Mouse (Mus musculus): ENCODE measurements around the gene Plxnb1. TPM values are rescaled to one million over a fixed set of nuclear protein-coding genes. Genes with fewer than 3 reads are reported as not detected.
A peak's percentile ranks its signal among the peaks of the same experiment; 100 is the strongest.

The Plxnb1 gene
- total and polyA plus RNA-seq, 3 experiments: under 0.01 TPM; not detected in 2

GRCm38 (mm10) chr9:109125481-109125880, 30.3 kb downstream of the Plxnb1 start:
- dilution Hi-C loops (cut with MboI; ENCODE audit: extremely low pct_ligation_motif_present, extremely low pct_unique_long_range_greater_than_20kb, low sequenced_read_pairs): no loop called here
- no peak overlapping the region for H3K4me3 ChIP-seq (replicated peaks in 1 of 3; ENCODE audit: low read depth in 2 of 3, low read length in 2 of 3, poor library complexity in 1 of 3)

GRCm38 (mm10) chr9:109127076-109127475, 31.9 kb downstream of the Plxnb1 start:
- no peak for TF ChIP-seq MXI1 (IDR thresholded peaks at IDR 0.05; ENCODE audit: low read depth, low read length)
- TF ChIP-seq TBP (conservative IDR thresholded peaks at IDR 0.05; ENCODE audit: low read depth, low read length): no peak
- no peak for TF ChIP-seq E2F4 (IDR thresholded peaks at IDR 0.05; ENCODE audit: insufficient replicate concordance, low read depth, low read length)
- H3K4me1 ChIP-seq (ENCODE audit: control insufficient read depth in 1 of 2, insufficient read depth in 2 of 2): peaks cover 0 to 5% of the 10 kb centered on the region in 2 experiments; a peak in 3 of 4 replicates
- no peaks in the 10 kb centered on the region for H3K36me3 ChIP-seq (replicated peaks in 1 of 2; ENCODE audit: control insufficient read depth in 1 of 2, insufficient read depth in 1 of 2, low read length in 1 of 2)
- H3K9ac ChIP-seq (ENCODE audit: insufficient read depth, low read depth): no peak overlapping the region
- no peak for DNase-seq (ENCODE audit: extremely low read depth)
- in situ Hi-C loops (cut with MboI; ENCODE audit: low pct_ligation_motif_present, low pct_unique_long_range_greater_than_20kb, low sequenced_read_pairs): no loop called here
- no peak overlapping the region for H3K4me3 ChIP-seq (replicated peaks in 1 of 3; ENCODE audit: low read depth in 2 of 3, low read length in 2 of 3, poor library complexity in 1 of 3)
- no peaks in the 10 kb centered on the region for H3K9me3 ChIP-seq (replicated peaks; ENCODE audit: low read length)
- H3K79me2 ChIP-seq (replicated peaks; ENCODE audit: control insufficient read depth, extremely low read depth, insufficient read depth, poor library complexity, severe bottlenecking): no peaks in the 10 kb centered on the region
- peaks cover 19% of the 10 kb centered on the region for H3K27me3 ChIP-seq (replicated peaks)
- no peak overlapping the region for H3K27ac ChIP-seq (ENCODE audit: insufficient read depth, low read depth)
- H3K4me2 ChIP-seq (ENCODE audit: insufficient read depth, low read depth, poor library complexity, severe bottlenecking): no peak overlapping the region
- dilution Hi-C loops (cut with MboI; ENCODE audit: extremely low pct_ligation_motif_present, extremely low pct_unique_long_range_greater_than_20kb, low sequenced_read_pairs): no loop called here

More at GRCm38 (mm10) chr9:109125481-109125880, 30.3 kb downstream of the Plxnb1 start:
- Histone ChIP-seq H3K27me3 (replicated peaks) (peaks cover 17% of the 10 kb centered on the region), H3K4me1 (ENCODE audit: control insufficient read depth in 1 of 2, insufficient read depth in 2 of 2) (peaks cover 0 to 5% of the 10 kb centered on the region in 2 experiments; a peak in 3 of 4 replicates), H3K4me2 (ENCODE audit: insufficient read depth, low read depth, poor library complexity, severe bottlenecking) (no peak overlapping the region), H3K9me3 (replicated peaks; ENCODE audit: low read length) (no peaks in the 10 kb centered on the region), H3K36me3 (replicated peaks in 1 of 2; ENCODE audit: control insufficient read depth in 1 of 2, insufficient read depth in 1 of 2, low read length in 1 of 2) (no peaks in the 10 kb centered on the region), H3K9ac (ENCODE audit: insufficient read depth, low read depth) (no peak overlapping the region), H3K27ac (ENCODE audit: insufficient read depth, low read depth) (no peak overlapping the region), H3K79me2 (replicated peaks; ENCODE audit: control insufficient read depth, extremely low read depth, insufficient read depth, poor library complexity, severe bottlenecking) (no peaks in the 10 kb centered on the region)
- no peak for DNase-seq (ENCODE audit: extremely low read depth)
- in situ Hi-C loops (cut with MboI; ENCODE audit: low pct_ligation_motif_present, low pct_unique_long_range_greater_than_20kb, low sequenced_read_pairs): no loop called here
- TF ChIP-seq BHLHE40 (IDR thresholded peaks at IDR 0.05; ENCODE audit: low read depth, low read length) (no peak), USF2 (conservative IDR thresholded peaks at IDR 0.05; ENCODE audit: low read depth, low read length) (no peak), GABPA (IDR thresholded peaks at IDR 0.05; ENCODE audit: insufficient replicate concordance, low read depth, low read length) (no peak), SIN3A (IDR thresholded peaks at IDR 0.05; ENCODE audit: low read length) (no peak), E2F4 (IDR thresholded peaks at IDR 0.05; ENCODE audit: insufficient replicate concordance, low read depth, low read length) (no peak), JUN (IDR thresholded peaks at IDR 0.05; ENCODE audit: insufficient read depth, low read depth, low read length) (no peak), ELF1 (IDR thresholded peaks at IDR 0.05; ENCODE audit: low read depth, low read length) (no peak), MAX (IDR thresholded peaks at IDR 0.05; ENCODE audit: low read length) (no peak), NRF1 (IDR thresholded peaks at IDR 0.05; ENCODE audit: low read depth, low read length) (no peak), MXI1 (IDR thresholded peaks at IDR 0.05; ENCODE audit: low read depth, low read length) (no peak)

GRCm38 (mm10) chr9:109128211-109128610, 33.0 kb downstream of the Plxnb1 start:
- dilution Hi-C loops (cut with MboI; ENCODE audit: extremely low pct_ligation_motif_present, extremely low pct_unique_long_range_greater_than_20kb, low sequenced_read_pairs): no loop called here
- Histone ChIP-seq H3K4me3 (replicated peaks in 1 of 3; ENCODE audit: low read depth in 2 of 3, low read length in 2 of 3, poor library complexity in 1 of 3) (no peak overlapping the region), H3K79me2 (replicated peaks; ENCODE audit: control insufficient read depth, extremely low read depth, insufficient read depth, poor library complexity, severe bottlenecking) (no peaks in the 10 kb centered on the region), H3K9me3 (replicated peaks; ENCODE audit: low read length) (no peaks in the 10 kb centered on the region), H3K9ac (ENCODE audit: insufficient read depth, low read depth) (no peak overlapping the region), H3K4me1 (ENCODE audit: control insufficient read depth in 1 of 2, insufficient read depth in 2 of 2) (peaks cover 0 to 5% of the 10 kb centered on the region in 2 experiments; a peak in 2 of 4 replicates), H3K4me2 (ENCODE audit: insufficient read depth, low read depth, poor library complexity, severe bottlenecking) (no peak overlapping the region), H3K36me3 (replicated peaks in 1 of 2; ENCODE audit: control insufficient read depth in 1 of 2, insufficient read depth in 1 of 2, low read length in 1 of 2) (no peaks in the 10 kb centered on the region), H3K27ac (ENCODE audit: insufficient read depth, low read depth) (no peak overlapping the region), H3K27me3 (replicated peaks) (peaks cover 17% of the 10 kb centered on the region)
- peak; percentile 21 for DNase-seq (ENCODE audit: extremely low read depth)
- TF ChIP-seq RCOR1 (conservative IDR thresholded peaks at IDR 0.05; ENCODE audit: low read depth, low read length) (no peak), CTCF (conservative IDR thresholded peaks at IDR 0.05 in 1 of 2, IDR thresholded peaks at IDR 0.05 in 1 of 2; ENCODE audit: low read depth in 2 of 2, low read length in 2 of 2) (peak; percentile 18 to 28; a peak in 1 of 4 replicates), JUND (conservative IDR thresholded peaks at IDR 0.05; ENCODE audit: low read depth, low read length) (no peak)
- in situ Hi-C loops (cut with MboI; ENCODE audit: low pct_ligation_motif_present, low pct_unique_long_range_greater_than_20kb, low sequenced_read_pairs): no loop called here

All from CH12.LX (cell line).